7 mouse cellular contexts compared by ENCODE assay signal in genomic region chr7:49758934-49759571, GRCm38 (mm10). TPM values are rescaled to one million over a fixed set of nuclear protein-coding genes. Genes with fewer than 3 reads are reported as not detected.
DNase-seq lines count a peak whose midpoint lies in the region; ATAC-seq and TF ChIP-seq lines count a peak whose summit lies in the region.

Htatip2 (plus strand) TSS chr7:49759115.

- H3K4me3 ChIP-seq in G1E (ENCODE audit: low read depth, low read length) = peak within 1 kb of the TSS; percentile 91
- H3K4me3 ChIP-seq in hindbrain, embryonic 12.5 days = peak within 1 kb of the TSS; percentile 43
- peak within 1 kb of the TSS; percentile 98 for H3K4me3 ChIP-seq in megakaryocyte, embryonic 14.5 days (replicated peaks)
- H3K4me3 ChIP-seq in spleen, adult 2 months (ENCODE audit: extremely low read depth, insufficient read depth, insufficient read length) = peak within 1 kb of the TSS; percentile 82

- H3K27me3 ChIP-seq in G1E (ENCODE audit: insufficient read depth, low read length) = 0 out of 2 replicates have a peak, but pooled peaks cover 6% of the 10 kb centered on the region
- peaks cover 73% of the 10 kb centered on the region for H3K27me3 ChIP-seq in hindbrain, embryonic 12.5 days
- H3K27me3 ChIP-seq in megakaryocyte, embryonic 14.5 days (replicated peaks) = peaks cover 2% of the 10 kb centered on the region
- H3K27me3 ChIP-seq in spleen, adult 2 months (ENCODE audit: control insufficient read depth, insufficient read depth, low read length) = no peaks in the 10 kb centered on the region

- WGBS in hindbrain, embryonic 12.5 days = 2% methylated on average over 41 of the region's 42 CpGs
- WGBS in spleen, adult 2 months = under 1% methylated on average over 42 of the region's 42 CpGs

- no peaks in the 10 kb centered on the region for H3K9me3 ChIP-seq in G1E (replicated peaks)
- 0 out of 2 replicates have a peak, but pooled peaks cover 4% of the 10 kb centered on the region for H3K9me3 ChIP-seq in hindbrain, embryonic 12.5 days (replicated peaks)
- H3K9me3 ChIP-seq in megakaryocyte, embryonic 14.5 days = no peaks in the 10 kb centered on the region

- H3K9ac ChIP-seq in hindbrain, embryonic 12.5 days = peak within 1 kb of the TSS; percentile 58

- no peak within 1 kb of the TSS for H3K27ac ChIP-seq in hindbrain, embryonic 12.5 days
- 0 out of 2 replicates have a peak within 1 kb of the TSS, but pooled peaks have one; percentile 15 for H3K27ac ChIP-seq in spleen, adult 2 months (ENCODE audit: insufficient read depth, low read length)

- H3K4me2 ChIP-seq in hindbrain, embryonic 12.5 days (replicated peaks) = peak within 1 kb of the TSS; percentile 69

- peaks cover 37% of the 10 kb centered on the region for H3K36me3 ChIP-seq in G1E (replicated peaks)
- H3K36me3 ChIP-seq in hindbrain, embryonic 12.5 days = no peaks in the 10 kb centered on the region
- peaks cover 35% of the 10 kb centered on the region for H3K36me3 ChIP-seq in megakaryocyte, embryonic 14.5 days (replicated peaks; ENCODE audit: low read length)
- peaks cover 5% of the 10 kb centered on the region; the same call in 1 of the 2 replicates for H3K36me3 ChIP-seq in spleen, adult 2 months (ENCODE audit: control insufficient read depth, insufficient read depth, low read length)

- peak; percentile 24; the same call in 1 of the 2 replicates for ATAC-seq in G1E (ENCODE audit: extremely low read depth, insufficient number of reproducible peaks, low FRiP score, poor library complexity, severe bottlenecking)
- ATAC-seq in hindbrain, embryonic 12.5 days (ENCODE audit: low FRiP score) = peak; percentile 57

- DNase-seq in G1E (ENCODE audit: low spot score) = peak; percentile 91
- DNase-seq in brain, adult 2 months (ENCODE audit: low read depth, low spot score) = peak; percentile 29
- DNase-seq in frontal cortex, postnatal 36 days (ENCODE audit: low spot score in 2 of 2) = peak; percentile 51 to 55
- peak; percentile 30 to 41 for DNase-seq in layer of hippocampus, postnatal 36 days
- DNase-seq in spleen, adult 2 months (ENCODE audit: low read depth in 1 of 2, low spot score in 2 of 2) = peak in 1 of 2 experiments; percentile 68

- peaks cover 60% of the 10 kb centered on the region for H3K4me1 ChIP-seq in G1E (ENCODE audit: insufficient read depth, low read depth, low read length)
- H3K4me1 ChIP-seq in hindbrain, embryonic 12.5 days = peaks cover 3% of the 10 kb centered on the region; the same call in 1 of the 2 replicates
- peaks cover 70% of the 10 kb centered on the region for H3K4me1 ChIP-seq in megakaryocyte, embryonic 14.5 days
- H3K4me1 ChIP-seq in spleen, adult 2 months (ENCODE audit: control insufficient read depth, insufficient read depth, insufficient read length) = peaks cover 3% of the 10 kb centered on the region; the same call in 1 of the 2 replicates

- TF ChIP-seq POLR2A in spleen, adult 2 months (IDR thresholded peaks at IDR 0.05; ENCODE audit: low read depth, low read length) = peak; percentile 45; the same call in 1 of the 2 replicates

- TF ChIP-seq CTCF in G1E (IDR thresholded peaks at IDR 0.05; ENCODE audit: low read depth, low read length) = no peak
- TF ChIP-seq CTCF in spleen, adult 2 months (IDR thresholded peaks at IDR 0.05; ENCODE audit: extremely low read depth, insufficient read depth, insufficient read length, insufficient replicate concordance) = no peak

RNA-seq across cellular contexts. Expression of gene Htatip2, which starts in this region (rescaled TPM):
- 35.6 and 38.5 TPM in 2 replicates for total RNA-seq in G1E (2014; fragmentation: Nextera tagmentation)
- total RNA-seq in G1E (2017) = 25.5 and 27.8 TPM in 2 replicates
- 13.1 and 14.0 TPM in 2 replicates for polyA plus RNA-seq in G1E (2012)
- polyA plus RNA-seq in hindbrain, embryonic 12.5 days (2016; fragmentation: Nextera tagmentation; extraction: Ambion mirVana) = 4.4 and 5.0 TPM in 2 replicates
- 10 to 100 TPM; 10.0 to 12.7 TPM for total RNA-seq in layer of hippocampus, postnatal 36 days (2021)
- 4.1 and 9.6 TPM in 2 replicates for polyA plus RNA-seq in megakaryocyte, embryonic 14.5 days (2012; ENCODE audit: insufficient read depth, low replicate concordance)
- 5.2 and 6.4 TPM in 2 replicates for polyA plus RNA-seq in spleen, adult 2 months (2012; rRNA removed)

Comparison
In these comparisons a context has a peak if more than half of its experiments do, and no peak if none do; other contexts are left out.
1. H3K4me3 ChIP-seq: peak in every context shown above with its lines; median percentile 98 in megakaryocyte, embryonic 14.5 days; 91 in G1E; 82 in spleen, adult 2 months; 43 in hindbrain, embryonic 12.5 days.